Mouse (Mus musculus) adrenal gland, adult 2 months (tissue): ENCODE data around the gene Mttp. TPM values are rescaled to one million over a fixed set of nuclear protein-coding genes. Genes with fewer than 3 reads are reported as not detected.

Experiments used
- DNase-seq: peaks from one replicate; pipeline ENCODE4 v3.0.0; 2021
- polyA plus RNA-seq: library from polyadenylated mRNA; depleted of rRNA; stranded (reverse); fragments of >200 nt; gene quantifications from 2 replicates; pipeline ENCODE4 v1.2.3, GENCODE M21; 2012
- total RNA-seq, 2 experiments: library from RNA; stranded (reverse); gene quantifications; 2 replicates each; pipeline ENCODE4 v1.2.3; 2021

The Mttp gene
- total and polyA plus RNA-seq, 3 experiments: 0.51 to 12.6 (median 5.5) TPM

- DNase-seq: no peak
These were observed 10.2 kb downstream of the Mttp start for GRCm38 (mm10) chr3:138134528-138134927.

- DNase-seq: no peak
These were observed 10.9 kb downstream of the Mttp start for GRCm38 (mm10) chr3:138133916-138134315.

- no peak for DNase-seq
These were observed 11.3 kb downstream of the Mttp start for GRCm38 (mm10) chr3:138133463-138133862.

- no peak for DNase-seq
These were observed 13.6 kb downstream of the Mttp start for GRCm38 (mm10) chr3:138131168-138131567.

- no peak for DNase-seq
These were observed 14.1 kb downstream of the Mttp start for GRCm38 (mm10) chr3:138130692-138131091.

GRCm38 (mm10) chr3:138129110-138129509 lies 15.7 kb downstream of the Mttp start:
- DNase-seq: no peak

GRCm38 (mm10) chr3:138123842-138124241 lies 20.9 kb downstream of the Mttp start:
- DNase-seq: no peak

GRCm38 (mm10) chr3:138121461-138121860 lies 23.3 kb downstream of the Mttp start:
- DNase-seq: no peak

GRCm38 (mm10) chr3:138119444-138120105 lies 25.2 kb downstream of the Mttp start:
- no peak for DNase-seq

- no peak for DNase-seq
These were observed 25.9 kb downstream of the Mttp start for GRCm38 (mm10) chr3:138118831-138119230.

GRCm38 (mm10) chr3:138118392-138118791 lies 26.4 kb downstream of the Mttp start:
- no peak for DNase-seq

- DNase-seq: no peak
These were observed 27.9 kb downstream of the Mttp start for GRCm38 (mm10) chr3:138116871-138117270.

- peak; percentile 41 for DNase-seq
These were observed 30.7 kb downstream of the Mttp start for GRCm38 (mm10) chr3:138114106-138114505.

- DNase-seq: no peak
These were observed 33.6 kb downstream of the Mttp start for GRCm38 (mm10) chr3:138110910-138111782.

- DNase-seq: no peak
These were observed 37.9 kb downstream of the Mttp start for GRCm38 (mm10) chr3:138106887-138107286.

- peak; percentile 51 for DNase-seq
These were observed 39.7 kb downstream of the Mttp start for GRCm38 (mm10) chr3:138105056-138105455.

- DNase-seq: no peak
These were observed 41.1 kb downstream of the Mttp start for GRCm38 (mm10) chr3:138103690-138104089.

- no peak for DNase-seq
These were observed 42.8 kb downstream of the Mttp start for GRCm38 (mm10) chr3:138101936-138102335.

- DNase-seq: peak; percentile 57
These were observed 47.0 kb downstream of the Mttp start for GRCm38 (mm10) chr3:138097718-138098117.

- peak; percentile 71 for DNase-seq
These were observed 48.3 kb downstream of the Mttp start for GRCm38 (mm10) chr3:138096263-138097028.

- peak; percentile 27 for DNase-seq
These were observed 49.0 kb downstream of the Mttp start for GRCm38 (mm10) chr3:138095718-138096117.

GRCm38 (mm10) chr3:138095301-138095700 lies 49.5 kb downstream of the Mttp start:
- DNase-seq: peak; percentile 40

GRCm38 (mm10) chr3:138083896-138084295 lies 60.9 kb downstream of the Mttp start:
- DNase-seq: no peak
